Mouse (Mus musculus) forebrain, embryonic 14.5 days (tissue): ENCODE results near the gene Fam169b. TPM values are rescaled to one million over a fixed set of nuclear protein-coding genes. Genes with fewer than 3 reads are reported as not detected.
"Not testable (repeated sequence)": the region's sequence is repeated elsewhere in the genome, so short reads cannot be mapped to it uniquely, and the experiment has no call there.

Experiments
- ATAC-seq: fragments of 200-750 bp; cut with Nextera tagmentation; 2 replicates; pipeline ENCODE4 v1.8.0; 2017; ENCODE audit warnings: mild to moderate bottlenecking, moderate library complexity
- DNase-seq: peaks from one replicate; pipeline ENCODE4 v3.0.0-alpha.2; 2015; ENCODE audit warnings: low spot score
- H3K27ac ChIP-seq: fragments of 300-500 bp; sonication (generic); 2 replicates; pipeline ENCODE4 v1.5.1; 2014; ENCODE audit warnings: low read depth, mild to moderate bottlenecking, control low read depth, low read length, moderate library complexity
- H3K27me3 ChIP-seq: fragments of 300-500 bp; sonication (generic); replicated peaks from 2 replicates; pipeline ENCODE4 v1.6.1; 2014; ENCODE audit warnings: low read length, control low read depth, mixed read lengths; ENCODE audit not compliant: control insufficient read depth, insufficient read depth
- H3K36me3 ChIP-seq: fragments of 300-500 bp; sonication (generic); 2 replicates; pipeline ENCODE4 v1.6.1; 2014; ENCODE audit warnings: low read length, control low read depth; ENCODE audit not compliant: control insufficient read depth, insufficient read depth
- H3K4me1 ChIP-seq: fragments of 300-500 bp; sonication (generic); 2 replicates; pipeline ENCODE4 v1.6.1; 2014; ENCODE audit warnings: antibody characterized with exemption, low read length, control low read depth; ENCODE audit not compliant: control insufficient read depth, insufficient read depth
- H3K4me2 ChIP-seq: fragments of 300-500 bp; sonication (generic); 2 replicates; pipeline ENCODE4 v1.6.1; 2014; ENCODE audit warnings: mild to moderate bottlenecking, control low read depth, low read length
- H3K4me3 ChIP-seq: fragments of 300-500 bp; sonication (generic); 2 replicates; pipeline ENCODE4 v1.5.1; 2014; ENCODE audit warnings: low read depth, low read length, control low read depth
- H3K9ac ChIP-seq: fragments of 300-500 bp; sonication (generic); 2 replicates; pipeline ENCODE4 v1.6.1; 2014; ENCODE audit warnings: mild to moderate bottlenecking, low read length, control low read depth, moderate library complexity
- H3K9me3 ChIP-seq: fragments of 300-500 bp; sonication (generic); replicated peaks from 2 replicates; pipeline ENCODE4 v1.6.1; 2016; ENCODE audit warnings: low read length, control low read depth, mixed read lengths; ENCODE audit not compliant: control insufficient read depth
- WGBS: fragments of 180-500 bp; shearing (Covaris S2); extraction: QIAGEN DNeasy Blood & Tissue Kit; methylation state at CpG from one replicate; pipeline ENCODE4 v1.1.7; 2014; 5-methylcytosine and 5-hydroxymethylcytosine counted together
- polyA plus RNA-seq: library from polyadenylated mRNA; unstranded; fragments of >200 nt; fragmentation: Nextera tagmentation; extraction: Ambion mirVana; gene quantifications from 2 replicates; pipeline ENCODE4 v1.2.1, GENCODE M21; 2014

Fam169b gene
- polyA plus RNA-seq, 1 experiment from 2014 or later: 0.11 TPM

DNA sequence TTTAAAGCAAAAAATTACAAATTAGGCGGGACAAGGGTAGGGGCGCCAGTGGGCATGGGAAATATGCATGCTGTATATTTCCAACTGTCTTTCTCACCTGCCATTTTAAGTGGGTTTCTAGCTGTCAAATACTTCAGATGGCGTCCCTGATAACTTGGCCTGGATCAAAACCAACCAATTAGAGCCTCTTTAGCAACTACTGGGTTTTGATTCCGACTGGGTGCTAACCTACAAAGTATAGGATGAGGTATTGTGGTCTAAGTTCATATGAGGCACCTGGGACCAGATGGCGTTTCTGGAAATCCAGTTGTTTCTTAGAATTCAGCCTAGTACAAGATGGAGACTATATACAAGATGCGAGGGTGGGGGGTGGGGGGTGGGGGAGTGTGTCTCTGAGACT, 1.8 kb upstream of the Fam169b start:
- Histone ChIP-seq H3K27me3 (peaks cover 7% of the 10 kb centered on the region; the same call in 1 of the 2 replicates), H3K9ac (no peak overlapping the region), H3K36me3 (no peaks in the 10 kb centered on the region), H3K27ac (no peak overlapping the region), H3K4me1 (peaks cover 9% of the 10 kb centered on the region), H3K9me3 (no peaks in the 10 kb centered on the region), H3K4me3 (no peak overlapping the region), H3K4me2 (no peak overlapping the region)
- ATAC-seq (no peak), DNase-seq (no peak)
- 89% methylated on average over 6 of the region's 6 CpGs for WGBS

GRCm38 (mm10) chr7:68272607-68273006, 1.0 kb upstream of the Fam169b start:
- Histone ChIP-seq H3K9ac (no peak overlapping the region), H3K36me3 (no peaks in the 10 kb centered on the region), H3K4me3 (no peak overlapping the region), H3K4me1 (peaks cover 9% of the 10 kb centered on the region), H3K4me2 (no peak overlapping the region), H3K9me3 (no peaks in the 10 kb centered on the region), H3K27ac (no peak overlapping the region), H3K27me3 (peaks cover 7% of the 10 kb centered on the region; the same call in 1 of the 2 replicates)
- 86% methylated on average over 10 of the region's 10 CpGs for WGBS
- ATAC-seq (no peak), DNase-seq (no peak)

GRCm38 (mm10) chr7:68274218-68274617, 579 bp downstream of the Fam169b start:
- DNase-seq: no peak

GRCm38 (mm10) chr7:68274951-68275350, 1.3 kb downstream of the Fam169b start:
- no peak for DNase-seq
- Histone ChIP-seq H3K9ac (no peak overlapping the region), H3K27me3 (peaks cover 7% of the 10 kb centered on the region; the same call in 1 of the 2 replicates), H3K4me3 (no peak overlapping the region), H3K36me3 (no peaks in the 10 kb centered on the region), H3K27ac (no peak overlapping the region), H3K4me2 (no peak overlapping the region), H3K4me1 (peaks cover 9% of the 10 kb centered on the region), H3K9me3 (no peaks in the 10 kb centered on the region)
- 82% methylated on average over 9 of the region's 9 CpGs for WGBS
- ATAC-seq: no peak

More at GRCm38 (mm10) chr7:68274218-68274617, 579 bp downstream of the Fam169b start:
- ATAC-seq: no peak
- Histone ChIP-seq H3K27ac (no peak overlapping the region), H3K36me3 (no peaks in the 10 kb centered on the region), H3K4me3 (no peak overlapping the region), H3K9me3 (no peaks in the 10 kb centered on the region), H3K27me3 (peaks cover 7% of the 10 kb centered on the region; the same call in 1 of the 2 replicates), H3K9ac (no peak overlapping the region), H3K4me2 (no peak overlapping the region), H3K4me1 (peaks cover 9% of the 10 kb centered on the region)
- 49% methylated on average over 2 of the region's 2 CpGs for WGBS

GRCm38 (mm10) chr7:68275445-68275837, 1.8 kb downstream of the Fam169b start:
- ATAC-seq, H3K4me1 ChIP-seq: not testable (repeated sequence)
- H3K4me3 ChIP-seq: peak overlapping the region; percentile 25; the same call in 1 of the 2 replicates

GRCm38 (mm10) chr7:68275838-68276731, 2.4 kb downstream of the Fam169b start:
- peak overlapping the region; percentile 25 for H3K9ac ChIP-seq
- peak overlapping the region; percentile 55 for H3K4me2 ChIP-seq
- peak overlapping the region; percentile 25 for H3K4me3 ChIP-seq
- 0 out of 2 replicates have a peak, but pooled peaks have one; percentile 12 for ATAC-seq
- DNase-seq: no peak
- 4% methylated on average over 30 of the region's 36 CpGs for WGBS
- no peak overlapping the region for H3K27ac ChIP-seq
- H3K27me3 ChIP-seq: peaks cover 7% of the 10 kb centered on the region; the same call in 1 of the 2 replicates
- H3K36me3 ChIP-seq: no peaks in the 10 kb centered on the region
- no peaks in the 10 kb centered on the region for H3K9me3 ChIP-seq
- peaks cover 9% of the 10 kb centered on the region for H3K4me1 ChIP-seq

More at GRCm38 (mm10) chr7:68275445-68275837, 1.8 kb downstream of the Fam169b start:
- H3K9ac ChIP-seq, DNase-seq, H3K27me3 ChIP-seq, H3K27ac ChIP-seq, H3K36me3 ChIP-seq, H3K9me3 ChIP-seq: not testable (repeated sequence)
- 46% methylated on average over 9 of the region's 9 CpGs for WGBS
- peak overlapping the region; percentile 55 for H3K4me2 ChIP-seq

- no peak overlapping the region for H3K4me3 ChIP-seq
- H3K27ac ChIP-seq: no peak overlapping the region
- 39% methylated on average over 11 of the region's 11 CpGs for WGBS
- H3K27me3 ChIP-seq: peaks cover 7% of the 10 kb centered on the region; the same call in 1 of the 2 replicates
- H3K4me1 ChIP-seq: peaks cover 9% of the 10 kb centered on the region
- H3K36me3 ChIP-seq: no peaks in the 10 kb centered on the region
- DNase-seq (peak; percentile 22), ATAC-seq (no peak)
- H3K4me2 ChIP-seq: no peak overlapping the region
- no peak overlapping the region for H3K9ac ChIP-seq
- no peaks in the 10 kb centered on the region for H3K9me3 ChIP-seq
Observed at GRCm38 (mm10) chr7:68277054-68277896, 3.6 kb downstream of the Fam169b start.

DNA sequence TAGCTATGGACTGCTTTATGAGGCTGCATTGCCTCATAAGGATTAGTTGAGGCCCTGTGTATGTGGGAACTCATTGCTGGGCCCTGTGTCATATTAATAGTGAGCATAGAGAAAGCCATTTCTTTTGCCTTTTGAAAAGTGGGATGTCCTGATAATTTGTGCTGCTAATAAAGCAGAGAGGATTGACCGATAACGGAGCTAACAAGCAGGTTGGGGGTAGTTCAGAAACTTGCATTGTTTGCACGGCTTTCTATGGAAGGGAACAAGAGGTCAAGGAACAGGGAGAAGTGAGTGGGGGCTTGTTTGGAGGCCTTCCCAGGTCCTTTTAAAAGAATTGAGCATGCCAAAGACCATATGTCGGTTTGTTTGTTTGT, 4.2 kb downstream of the Fam169b start:
- Histone ChIP-seq H3K27ac (no peak overlapping the region), H3K27me3 (peaks cover 7% of the 10 kb centered on the region; the same call in 1 of the 2 replicates), H3K9me3 (no peaks in the 10 kb centered on the region), H3K9ac (no peak overlapping the region), H3K4me2 (no peak overlapping the region), H3K4me1 (peaks cover 9% of the 10 kb centered on the region), H3K36me3 (no peaks in the 10 kb centered on the region), H3K4me3 (no peak overlapping the region)
- DNase-seq: no peak
- 28% methylated on average over 4 of the region's 4 CpGs for WGBS
- no peak for ATAC-seq
